Mouse (Mus musculus): ENCODE results near the gene Rrp36. TPM values are rescaled to one million over a fixed set of nuclear protein-coding genes. Genes with fewer than 3 reads are reported as not detected.

The Rrp36 gene
- polyA plus RNA-seq, 1 experiment from 2014 or later: 54.8 TPM

DNA sequence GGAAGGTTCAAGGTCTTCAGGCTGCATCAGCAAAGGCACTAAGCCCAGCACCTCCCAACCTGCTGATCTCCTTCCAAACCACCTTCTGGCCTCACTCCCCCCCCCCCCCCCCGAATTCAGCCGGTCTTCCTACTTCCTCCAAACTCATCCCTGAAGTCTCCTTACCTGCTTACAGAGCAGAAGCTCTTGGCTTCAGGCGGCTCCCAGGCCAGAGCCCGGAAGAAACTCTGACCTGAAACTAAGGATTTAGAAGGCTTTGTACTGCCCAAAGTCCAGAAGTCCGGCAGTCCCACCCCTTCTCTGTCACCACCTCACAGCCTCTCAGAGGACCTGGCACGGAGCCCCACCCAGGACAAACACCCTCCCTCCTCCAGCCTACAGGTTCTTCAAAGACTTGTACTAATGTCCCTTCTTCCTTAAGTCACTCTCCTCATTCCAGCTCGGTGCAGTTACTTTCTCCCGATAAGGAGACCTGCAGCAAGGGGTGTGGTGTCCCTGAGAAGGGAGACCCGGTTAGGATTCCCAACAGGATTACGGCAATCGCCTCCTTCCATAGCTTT, 29.2 kb downstream of the Rrp36 start:
- no peak; the same call in none of the 2 replicates for ATAC-seq
- Histone ChIP-seq H3K4me2 (ENCODE audit: low read length) (peak overlapping the region; percentile 83), H3K4me3 (ENCODE audit: low read length) (peak overlapping the region; percentile 77), H3K9ac (ENCODE audit: low read depth, low read length) (peak overlapping the region; percentile 69), H3K9me3 (ENCODE audit: control insufficient read depth, low read length) (no peaks in the 10 kb centered on the region), H3K4me1 (ENCODE audit: control insufficient read depth, insufficient read depth, low read depth, low read length) (peaks cover 22% of the 10 kb centered on the region), H3K36me3 (ENCODE audit: control insufficient read depth, insufficient read depth, low read length) (peaks cover 11% of the 10 kb centered on the region), H3K27ac (ENCODE audit: low read depth, low read length) (peak overlapping the region; percentile 64), H3K27me3 (replicated peaks; ENCODE audit: control insufficient read depth, insufficient read depth, low read length) (no peaks in the 10 kb centered on the region)
- 11% methylated on average over 9 of the region's 11 CpGs for WGBS

- Histone ChIP-seq H3K4me1 (ENCODE audit: control insufficient read depth, insufficient read depth, low read depth, low read length) (peaks cover 19% of the 10 kb centered on the region), H3K27ac (ENCODE audit: low read depth, low read length) (no peak overlapping the region), H3K4me3 (ENCODE audit: low read length) (no peak overlapping the region; the same call in 1 of the 2 replicates), H3K4me2 (ENCODE audit: low read length) (peak overlapping the region; percentile 83), H3K9me3 (ENCODE audit: control insufficient read depth, low read length) (no peaks in the 10 kb centered on the region), H3K36me3 (ENCODE audit: control insufficient read depth, insufficient read depth, low read length) (peaks cover 14% of the 10 kb centered on the region), H3K9ac (ENCODE audit: low read depth, low read length) (no peak overlapping the region; the same call in 1 of the 2 replicates), H3K27me3 (replicated peaks; ENCODE audit: control insufficient read depth, insufficient read depth, low read length) (no peaks in the 10 kb centered on the region)
- 91% methylated on average over 12 of the region's 12 CpGs for WGBS
- ATAC-seq: no peak
These were observed 29.9 kb downstream of the Rrp36 start for GRCm38 (mm10) chr17:46644152-46644805.

GRCm38 (mm10) chr17:46642060-46642459, 32.1 kb downstream of the Rrp36 start:
- 91% methylated on average over 17 of the region's 17 CpGs for WGBS
- H3K4me2 ChIP-seq (ENCODE audit: low read length): no peak overlapping the region
- H3K36me3 ChIP-seq (ENCODE audit: control insufficient read depth, insufficient read depth, low read length): peaks cover 13% of the 10 kb centered on the region
- peaks cover 19% of the 10 kb centered on the region for H3K4me1 ChIP-seq (ENCODE audit: control insufficient read depth, insufficient read depth, low read depth, low read length)
- H3K9me3 ChIP-seq (ENCODE audit: control insufficient read depth, low read length): no peaks in the 10 kb centered on the region
- H3K27ac ChIP-seq (ENCODE audit: low read depth, low read length): no peak overlapping the region
- no peak for ATAC-seq
- H3K4me3 ChIP-seq (ENCODE audit: low read length): no peak overlapping the region
- no peak overlapping the region for H3K9ac ChIP-seq (ENCODE audit: low read depth, low read length)
- H3K27me3 ChIP-seq (replicated peaks; ENCODE audit: control insufficient read depth, insufficient read depth, low read length): no peaks in the 10 kb centered on the region

GRCm38 (mm10) chr17:46639929-46640328, 34.2 kb downstream of the Rrp36 start:
- H3K27me3 ChIP-seq (replicated peaks; ENCODE audit: control insufficient read depth, insufficient read depth, low read length): no peaks in the 10 kb centered on the region
- no peak overlapping the region for H3K4me3 ChIP-seq (ENCODE audit: low read length)
- no peaks in the 10 kb centered on the region for H3K9me3 ChIP-seq (ENCODE audit: control insufficient read depth, low read length)
- peaks cover 14% of the 10 kb centered on the region for H3K36me3 ChIP-seq (ENCODE audit: control insufficient read depth, insufficient read depth, low read length)
- WGBS: 89% methylated on average over 9 of the region's 9 CpGs
- H3K27ac ChIP-seq (ENCODE audit: low read depth, low read length): no peak overlapping the region
- H3K4me1 ChIP-seq (ENCODE audit: control insufficient read depth, insufficient read depth, low read depth, low read length): peaks cover 9% of the 10 kb centered on the region
- H3K4me2 ChIP-seq (ENCODE audit: low read length): no peak overlapping the region
- H3K9ac ChIP-seq (ENCODE audit: low read depth, low read length): no peak overlapping the region
- no peak for ATAC-seq

DNA sequence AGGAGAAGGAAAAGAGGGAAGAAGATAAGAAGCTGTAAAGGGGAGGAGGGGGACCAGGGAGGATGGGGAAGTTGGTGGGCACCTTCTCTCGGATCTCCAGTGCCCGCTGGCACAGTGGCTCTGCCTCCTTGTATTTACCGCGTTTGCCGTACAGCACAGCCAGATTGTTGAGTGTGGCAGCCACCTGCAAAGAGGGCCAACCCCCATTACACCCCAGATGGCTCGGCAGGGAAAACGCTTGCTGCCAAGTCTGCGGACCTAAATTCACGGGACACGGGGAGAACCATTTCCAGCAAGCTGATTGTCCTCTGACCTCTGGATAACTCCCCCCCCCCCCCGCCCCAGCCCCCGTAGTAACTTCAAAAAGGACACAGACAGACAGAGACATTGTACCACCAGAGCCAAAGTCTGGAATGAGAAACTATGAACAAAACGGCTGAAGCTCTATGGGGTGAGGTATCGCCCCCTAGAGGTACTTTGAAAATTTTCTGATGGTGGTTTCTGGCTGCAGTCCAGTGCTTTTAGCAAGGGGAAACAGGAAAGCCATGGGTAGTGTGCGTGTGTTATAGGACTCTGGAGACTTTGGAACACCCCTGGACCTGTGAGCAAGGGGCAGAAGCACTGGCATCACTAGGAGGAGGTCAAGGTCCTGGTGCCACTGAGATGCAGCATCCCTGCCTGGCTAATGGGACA, 37.2 kb downstream of the Rrp36 start:
- Histone ChIP-seq H3K9me3 (ENCODE audit: control insufficient read depth, low read length) (no peaks in the 10 kb centered on the region), H3K4me3 (ENCODE audit: low read length) (no peak overlapping the region), H3K36me3 (ENCODE audit: control insufficient read depth, insufficient read depth, low read length) (peaks cover 15% of the 10 kb centered on the region), H3K27ac (ENCODE audit: low read depth, low read length) (no peak overlapping the region), H3K27me3 (replicated peaks; ENCODE audit: control insufficient read depth, insufficient read depth, low read length) (no peaks in the 10 kb centered on the region), H3K9ac (ENCODE audit: low read depth, low read length) (peak overlapping the region; percentile 32; the same call in 1 of the 2 replicates), H3K4me1 (ENCODE audit: control insufficient read depth, insufficient read depth, low read depth, low read length) (no peaks in the 10 kb centered on the region; the same call in 1 of the 2 replicates), H3K4me2 (ENCODE audit: low read length) (peak overlapping the region; percentile 36)
- ATAC-seq: peak; percentile 64; the same call in 1 of the 2 replicates
- WGBS: 10% methylated on average over 15 of the region's 15 CpGs

DNA sequence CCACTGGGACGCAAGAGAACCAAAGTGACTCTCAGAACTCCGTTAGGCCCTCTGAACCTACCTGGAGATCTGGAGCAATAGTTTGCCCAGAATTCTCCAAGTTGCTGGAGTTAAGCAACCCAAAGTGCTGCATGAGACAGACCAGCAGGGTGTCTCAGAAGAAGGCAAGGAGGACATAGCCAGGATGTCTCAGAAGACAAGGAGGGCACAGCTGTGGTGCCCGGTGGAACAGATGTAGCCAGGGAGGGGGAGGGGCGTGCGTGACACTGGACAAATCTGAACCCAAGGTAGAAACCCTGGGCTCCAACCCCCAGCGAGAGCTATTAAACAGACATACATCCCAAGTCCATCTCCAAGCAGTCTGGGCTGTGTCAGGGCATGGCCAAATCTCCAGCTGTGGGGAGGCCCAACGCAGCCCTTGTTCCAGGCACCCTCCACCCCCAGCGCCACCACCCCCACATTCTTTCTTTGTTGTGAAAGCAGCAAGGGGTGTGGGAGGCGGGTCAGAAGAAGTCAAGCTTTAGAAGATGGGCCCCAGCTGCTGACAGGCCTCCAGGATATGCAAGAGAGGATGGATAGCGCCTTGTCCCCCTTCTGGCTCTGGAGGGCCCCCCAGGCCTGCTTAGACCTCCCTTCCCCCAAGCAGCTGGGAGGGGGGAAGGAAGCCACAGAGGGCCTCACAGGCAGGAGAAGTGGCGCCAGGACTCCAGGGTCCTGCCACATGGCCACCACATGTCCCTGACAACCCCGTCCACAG, 44.3 kb downstream of the Rrp36 start:
- Histone ChIP-seq H3K27me3 (replicated peaks; ENCODE audit: control insufficient read depth, insufficient read depth, low read length) (no peaks in the 10 kb centered on the region), H3K4me3 (ENCODE audit: low read length) (peak overlapping the region; percentile 92), H3K27ac (ENCODE audit: low read depth, low read length) (peak overlapping the region; percentile 90), H3K4me1 (ENCODE audit: control insufficient read depth, insufficient read depth, low read depth, low read length) (peaks cover 19% of the 10 kb centered on the region), H3K4me2 (ENCODE audit: low read length) (peak overlapping the region; percentile 85), H3K9ac (ENCODE audit: low read depth, low read length) (peak overlapping the region; percentile 50), H3K9me3 (ENCODE audit: control insufficient read depth, low read length) (no peaks in the 10 kb centered on the region), H3K36me3 (ENCODE audit: control insufficient read depth, insufficient read depth, low read length) (peaks cover 4% of the 10 kb centered on the region; the same call in 1 of the 2 replicates)
- ATAC-seq: peak; percentile 63
- 8% methylated on average over 12 of the region's 12 CpGs for WGBS

DNA sequence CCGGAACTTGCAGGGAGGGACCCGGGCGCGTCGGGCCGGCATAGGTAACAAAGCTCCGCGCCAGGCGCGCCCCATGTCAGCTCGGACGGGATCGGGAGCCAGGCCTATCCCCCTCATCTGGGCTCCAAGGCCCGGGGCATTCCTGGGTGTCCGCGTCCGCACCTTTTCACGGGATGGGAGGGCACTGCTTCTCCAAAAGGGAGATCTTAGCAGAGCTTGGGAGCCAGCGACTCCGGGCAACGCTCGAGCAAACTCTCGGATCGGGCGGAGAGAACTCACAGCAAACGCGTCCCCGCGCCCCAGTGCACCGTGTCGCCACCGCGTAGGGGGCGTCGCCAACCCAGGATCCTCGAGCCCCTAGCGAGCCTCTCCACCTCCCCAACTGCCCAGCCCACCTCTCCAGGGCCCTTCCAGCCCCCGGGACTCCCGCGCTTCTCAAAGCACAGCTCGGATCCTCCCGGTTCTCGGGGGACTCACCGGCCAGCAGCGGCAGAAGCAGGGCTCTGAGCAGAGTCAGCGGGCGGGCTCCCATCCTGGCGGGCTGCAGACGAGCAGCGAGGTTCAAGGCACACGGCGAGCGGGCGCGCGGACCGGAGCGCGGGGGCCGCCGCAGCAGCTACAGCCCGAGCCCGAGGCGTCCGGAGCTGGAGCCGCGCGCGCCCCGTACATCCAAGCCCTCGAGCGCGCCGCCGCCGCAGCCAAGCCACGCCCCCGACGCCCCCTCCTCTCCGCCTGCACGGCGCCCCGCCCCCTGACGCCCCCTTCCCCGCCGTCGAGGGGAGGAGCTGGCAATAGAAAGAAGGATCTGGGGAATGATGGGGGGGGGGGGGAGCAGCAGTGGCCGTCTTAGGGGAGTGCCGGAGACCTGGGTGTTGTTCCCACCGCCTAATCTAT, 45.1 kb downstream of the Rrp36 start, which contains the start of gene Ptk7:
Ptk7 (minus strand) TSS at position 714 of the 894 bp plus-strand sequence.
- Histone ChIP-seq H3K9me3 (ENCODE audit: control insufficient read depth, low read length) (no peaks in the 10 kb centered on the region), H3K4me1 (ENCODE audit: control insufficient read depth, insufficient read depth, low read depth, low read length) (peaks cover 20% of the 10 kb centered on the region), H3K27ac (ENCODE audit: low read depth, low read length) (peak within 1 kb of the TSS; percentile 90), H3K27me3 (replicated peaks; ENCODE audit: control insufficient read depth, insufficient read depth, low read length) (no peaks in the 10 kb centered on the region), H3K4me2 (ENCODE audit: low read length) (peak within 1 kb of the TSS; percentile 85), H3K4me3 (ENCODE audit: low read length) (peak within 1 kb of the TSS; percentile 92), H3K9ac (ENCODE audit: low read depth, low read length) (peak within 1 kb of the TSS; percentile 97), H3K36me3 (ENCODE audit: control insufficient read depth, insufficient read depth, low read length) (peaks cover 4% of the 10 kb centered on the region; the same call in 1 of the 2 replicates)
- ATAC-seq: peak; percentile 84
- under 1% methylated on average over 65 of the region's 90 CpGs for WGBS

- Histone ChIP-seq H3K27me3 (replicated peaks; ENCODE audit: control insufficient read depth, insufficient read depth, low read length) (no peaks in the 10 kb centered on the region), H3K4me3 (ENCODE audit: low read length) (peak overlapping the region; percentile 92), H3K4me1 (ENCODE audit: control insufficient read depth, insufficient read depth, low read depth, low read length) (peaks cover 24% of the 10 kb centered on the region), H3K36me3 (ENCODE audit: control insufficient read depth, insufficient read depth, low read length) (peaks cover 4% of the 10 kb centered on the region; the same call in 1 of the 2 replicates), H3K9ac (ENCODE audit: low read depth, low read length) (peak overlapping the region; percentile 97), H3K27ac (ENCODE audit: low read depth, low read length) (peak overlapping the region; percentile 90; the same call in 1 of the 2 replicates), H3K4me2 (ENCODE audit: low read length) (peak overlapping the region; percentile 85), H3K9me3 (ENCODE audit: control insufficient read depth, low read length) (no peaks in the 10 kb centered on the region)
- peak; percentile 6; the same call in 1 of the 2 replicates for ATAC-seq
- under 1% methylated on average over 13 of the region's 13 CpGs for WGBS
These were observed 45.7 kb downstream of the Rrp36 start for GRCm38 (mm10) chr17:46628471-46628790.
